Mouse (Mus musculus): ENCODE measurements around the gene Cacna2d1. TPM values are rescaled to one million over a fixed set of nuclear protein-coding genes. Genes with fewer than 3 reads are reported as not detected.

Gene Cacna2d1
- polyA plus RNA-seq, 1 experiment, result 25.7 TPM

DNA sequence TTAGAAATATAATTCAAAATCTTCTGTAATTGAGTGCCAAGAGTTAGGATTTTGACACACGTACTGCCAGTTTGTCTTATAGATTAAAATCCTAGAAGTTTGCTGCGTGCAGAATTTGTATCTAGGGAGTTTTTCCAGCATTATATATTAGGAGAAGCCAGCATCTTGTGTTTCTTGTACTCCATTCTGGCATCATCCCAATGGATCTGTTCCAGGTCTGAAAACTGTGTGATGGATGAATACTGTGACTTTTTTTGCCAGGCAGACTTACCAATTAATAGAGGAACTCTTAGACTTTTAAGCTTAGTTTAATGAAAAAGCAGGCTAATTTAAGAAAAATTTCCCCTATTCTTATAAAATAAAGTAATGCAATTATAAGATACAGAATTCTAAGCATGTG is 27.4 kb downstream of the Cacna2d1 start:
- Histone ChIP-seq H3K27ac (ENCODE audit: insufficient read depth, low read length) (no peak overlapping the region), H3K4me1 (ENCODE audit: control insufficient read depth, insufficient read depth, low read length) (peaks cover 3% of the 10 kb centered on the region; the same call in 1 of the 2 replicates), H3K4me3 (replicated peaks; ENCODE audit: insufficient read depth, low read depth, low read length) (no peak overlapping the region), H3K27me3 (ENCODE audit: control insufficient read depth, insufficient read depth, low read length) (no peaks in the 10 kb centered on the region)
- DNase-seq, result peak in 1 of 2 experiments; percentile 69
- 42% methylated on average over 2 of the region's 2 CpGs for WGBS
- no peak for TF ChIP-seq POLR2A (IDR thresholded peaks at IDR 0.05; ENCODE audit: borderline replicate concordance, insufficient read depth, low read length)
- no peak for TF ChIP-seq CTCF (IDR thresholded peaks at IDR 0.05; ENCODE audit: borderline replicate concordance, insufficient read depth, low read depth, low read length)

DNA sequence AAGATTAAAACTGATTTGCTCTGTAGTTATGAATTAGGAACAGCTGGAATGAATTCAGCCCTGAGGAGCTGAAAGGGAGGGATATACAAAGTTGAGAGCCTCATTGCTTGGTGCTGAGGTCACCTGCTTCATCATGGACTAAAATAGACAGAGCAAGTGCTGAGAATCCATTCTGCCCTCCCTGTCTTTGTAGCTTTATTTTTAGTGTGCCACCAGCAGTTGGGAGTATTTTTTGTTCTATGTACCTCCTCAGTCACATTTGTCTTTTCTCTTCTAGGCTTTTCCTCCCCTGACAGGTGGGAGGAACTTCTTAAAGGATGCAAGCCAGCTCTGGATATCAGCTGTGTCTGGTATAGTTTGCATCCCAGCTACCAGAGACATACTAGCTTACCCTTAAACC is 32.4 kb downstream of the Cacna2d1 start:
- Histone ChIP-seq H3K4me3 (replicated peaks; ENCODE audit: insufficient read depth, low read depth, low read length) (no peak overlapping the region), H3K27ac (ENCODE audit: insufficient read depth, low read length) (no peak overlapping the region), H3K27me3 (ENCODE audit: control insufficient read depth, insufficient read depth, low read length) (no peaks in the 10 kb centered on the region), H3K4me1 (ENCODE audit: control insufficient read depth, insufficient read depth, low read length) (peaks cover 3% of the 10 kb centered on the region; the same call in 1 of the 2 replicates)
- TF ChIP-seq CTCF (IDR thresholded peaks at IDR 0.05; ENCODE audit: borderline replicate concordance, insufficient read depth, low read depth, low read length) (no peak), POLR2A (IDR thresholded peaks at IDR 0.05; ENCODE audit: borderline replicate concordance, insufficient read depth, low read length) (no peak)
- DNase-seq, result no peak

DNA sequence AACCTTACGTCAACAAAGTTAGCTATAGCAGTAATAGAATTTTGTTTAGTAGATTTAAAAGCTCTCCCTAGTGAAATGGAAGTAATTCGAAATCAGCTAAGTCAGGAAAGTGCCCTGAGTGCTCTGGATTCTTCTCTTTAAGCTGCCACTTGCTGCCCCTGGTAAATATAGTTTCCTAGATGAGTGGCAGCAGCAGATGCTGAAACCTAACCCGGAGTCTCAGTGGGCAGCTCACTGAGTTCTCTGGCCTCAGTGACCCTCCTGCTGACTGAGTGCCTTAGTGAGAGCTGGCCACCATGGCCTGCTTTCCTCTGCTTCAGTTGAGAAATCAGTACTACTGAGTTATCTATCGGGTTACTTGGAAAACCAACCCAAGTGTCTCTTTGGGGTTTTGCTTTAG is 37.3 kb downstream of the Cacna2d1 start:
- H3K27me3 ChIP-seq (ENCODE audit: control insufficient read depth, insufficient read depth, low read length), result no peaks in the 10 kb centered on the region
- no peak overlapping the region for H3K27ac ChIP-seq (ENCODE audit: insufficient read depth, low read length)
- H3K4me3 ChIP-seq (replicated peaks; ENCODE audit: insufficient read depth, low read depth, low read length), result no peak overlapping the region
- peaks cover 2% of the 10 kb centered on the region; the same call in 1 of the 2 replicates for H3K4me1 ChIP-seq (ENCODE audit: control insufficient read depth, insufficient read depth, low read length)
- 70% methylated on average over 4 of the region's 4 CpGs for WGBS
- DNase-seq, result no peak
- TF ChIP-seq CTCF (IDR thresholded peaks at IDR 0.05; ENCODE audit: borderline replicate concordance, insufficient read depth, low read depth, low read length) (no peak), POLR2A (IDR thresholded peaks at IDR 0.05; ENCODE audit: borderline replicate concordance, insufficient read depth, low read length) (no peak)

DNA sequence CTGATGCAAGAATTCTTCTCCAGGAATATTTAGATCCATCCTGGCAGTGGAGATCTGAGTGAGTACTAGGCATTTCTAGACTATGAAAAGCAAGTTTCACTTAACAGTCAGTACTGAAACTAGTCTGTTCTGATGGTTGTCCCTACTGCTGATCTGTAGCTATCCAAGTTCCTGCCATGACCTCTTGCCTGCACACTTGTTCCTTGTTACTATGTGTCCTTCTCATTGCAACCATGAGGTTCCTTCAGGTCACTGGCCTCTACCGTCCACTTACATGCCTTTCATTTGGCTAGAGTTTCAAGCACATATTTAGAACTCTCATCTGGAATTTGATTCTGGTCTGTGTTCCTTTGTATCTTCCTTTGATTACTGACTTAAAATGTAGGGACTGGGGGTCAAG is 37.9 kb downstream of the Cacna2d1 start:
- no peak for DNase-seq
- 64% methylated on average over 1 of the region's 1 CpGs for WGBS
- Histone ChIP-seq H3K27me3 (ENCODE audit: control insufficient read depth, insufficient read depth, low read length) (no peaks in the 10 kb centered on the region), H3K27ac (ENCODE audit: insufficient read depth, low read length) (no peak overlapping the region), H3K4me1 (ENCODE audit: control insufficient read depth, insufficient read depth, low read length) (peaks cover 2% of the 10 kb centered on the region; the same call in 1 of the 2 replicates), H3K4me3 (replicated peaks; ENCODE audit: insufficient read depth, low read depth, low read length) (no peak overlapping the region)
- TF ChIP-seq CTCF (IDR thresholded peaks at IDR 0.05; ENCODE audit: borderline replicate concordance, insufficient read depth, low read depth, low read length) (no peak), POLR2A (IDR thresholded peaks at IDR 0.05; ENCODE audit: borderline replicate concordance, insufficient read depth, low read length) (no peak)

DNA sequence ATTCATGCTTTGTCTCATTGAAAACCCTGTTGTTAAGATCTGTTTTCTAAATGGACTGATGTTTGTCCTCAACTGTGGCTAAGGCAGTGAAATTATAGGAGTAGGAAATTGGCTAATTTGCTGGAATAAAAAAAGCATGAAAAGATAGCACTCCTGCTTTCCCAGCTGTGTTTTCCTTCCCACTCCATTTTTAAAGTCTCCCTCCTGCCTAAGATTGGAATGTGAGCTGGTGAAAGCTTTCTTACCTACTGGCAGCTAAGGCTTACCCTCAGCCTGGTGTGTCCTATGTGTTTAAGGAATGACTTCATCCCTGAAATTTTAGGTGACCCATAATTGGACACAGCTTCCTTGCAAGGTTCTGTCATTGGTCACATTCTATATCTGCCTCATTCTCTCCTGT is 40.2 kb downstream of the Cacna2d1 start:
- no peak for DNase-seq
- TF ChIP-seq CTCF (IDR thresholded peaks at IDR 0.05; ENCODE audit: borderline replicate concordance, insufficient read depth, low read depth, low read length) (no peak), POLR2A (IDR thresholded peaks at IDR 0.05; ENCODE audit: borderline replicate concordance, insufficient read depth, low read length) (no peak)
- H3K4me3 ChIP-seq (replicated peaks; ENCODE audit: insufficient read depth, low read depth, low read length), result no peak overlapping the region
- H3K27ac ChIP-seq (ENCODE audit: insufficient read depth, low read length), result no peak overlapping the region
- H3K27me3 ChIP-seq (ENCODE audit: control insufficient read depth, insufficient read depth, low read length), result no peaks in the 10 kb centered on the region
- peaks cover 2% of the 10 kb centered on the region; the same call in 1 of the 2 replicates for H3K4me1 ChIP-seq (ENCODE audit: control insufficient read depth, insufficient read depth, low read length)

DNA sequence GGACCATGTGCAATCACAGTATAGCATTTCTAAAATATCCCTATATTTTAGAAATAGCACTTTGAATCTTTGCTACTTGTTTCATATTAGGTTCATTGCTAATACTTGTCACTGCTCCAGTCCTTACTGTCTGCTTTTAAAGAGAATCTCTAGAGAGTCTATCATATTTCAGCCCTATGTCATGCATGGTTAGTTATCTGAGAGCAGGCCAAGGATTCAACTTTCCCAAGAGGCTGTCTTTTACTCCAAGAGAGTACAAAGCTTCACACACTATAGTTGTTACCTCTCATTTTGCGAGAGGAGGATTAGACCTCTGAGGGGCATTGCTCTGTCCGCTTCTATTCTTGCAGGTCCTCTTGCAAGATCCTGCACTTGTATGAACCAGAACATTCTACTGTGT is 44.7 kb downstream of the Cacna2d1 start:
- H3K27ac ChIP-seq (ENCODE audit: insufficient read depth, low read length), result no peak overlapping the region
- H3K27me3 ChIP-seq (ENCODE audit: control insufficient read depth, insufficient read depth, low read length), result no peaks in the 10 kb centered on the region
- H3K4me3 ChIP-seq (replicated peaks; ENCODE audit: insufficient read depth, low read depth, low read length), result no peak overlapping the region
- peaks cover 3% of the 10 kb centered on the region for H3K4me1 ChIP-seq (ENCODE audit: control insufficient read depth, insufficient read depth, low read length)
- TF ChIP-seq CTCF (IDR thresholded peaks at IDR 0.05; ENCODE audit: borderline replicate concordance, insufficient read depth, low read depth, low read length), result no peak
- no peak for TF ChIP-seq POLR2A (IDR thresholded peaks at IDR 0.05; ENCODE audit: borderline replicate concordance, insufficient read depth, low read length)
- no peak for DNase-seq
- 77% methylated on average over 2 of the region's 2 CpGs for WGBS

DNA sequence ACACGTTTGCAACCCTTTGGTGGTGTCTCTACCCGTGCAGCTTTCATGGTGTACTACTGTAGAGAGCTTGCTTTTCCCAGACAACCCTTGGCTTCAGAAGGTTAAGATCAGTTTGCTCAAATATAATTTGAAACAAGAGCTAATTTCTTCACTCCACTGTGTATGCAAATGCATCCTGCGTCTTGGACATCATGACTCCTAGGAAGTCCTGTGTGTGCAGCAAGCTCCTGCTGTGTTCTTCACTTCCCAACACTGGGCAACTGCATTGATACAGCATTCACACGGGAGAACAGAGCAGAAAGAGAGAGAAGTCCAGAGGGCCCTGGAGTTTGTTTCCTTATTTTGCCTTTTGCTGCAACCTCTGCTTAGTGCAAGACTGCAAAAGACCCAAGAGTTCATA is 48.1 kb downstream of the Cacna2d1 start:
- Histone ChIP-seq H3K4me1 (ENCODE audit: control insufficient read depth, insufficient read depth, low read length) (peaks cover 16% of the 10 kb centered on the region), H3K27me3 (ENCODE audit: control insufficient read depth, insufficient read depth, low read length) (no peaks in the 10 kb centered on the region), H3K27ac (ENCODE audit: insufficient read depth, low read length) (no peak overlapping the region), H3K4me3 (replicated peaks; ENCODE audit: insufficient read depth, low read depth, low read length) (no peak overlapping the region)
- DNase-seq, result no peak
- TF ChIP-seq POLR2A (IDR thresholded peaks at IDR 0.05; ENCODE audit: borderline replicate concordance, insufficient read depth, low read length), result no peak
- TF ChIP-seq CTCF (IDR thresholded peaks at IDR 0.05; ENCODE audit: borderline replicate concordance, insufficient read depth, low read depth, low read length), result no peak
- WGBS, result 35% methylated on average over 4 of the region's 4 CpGs

DNA sequence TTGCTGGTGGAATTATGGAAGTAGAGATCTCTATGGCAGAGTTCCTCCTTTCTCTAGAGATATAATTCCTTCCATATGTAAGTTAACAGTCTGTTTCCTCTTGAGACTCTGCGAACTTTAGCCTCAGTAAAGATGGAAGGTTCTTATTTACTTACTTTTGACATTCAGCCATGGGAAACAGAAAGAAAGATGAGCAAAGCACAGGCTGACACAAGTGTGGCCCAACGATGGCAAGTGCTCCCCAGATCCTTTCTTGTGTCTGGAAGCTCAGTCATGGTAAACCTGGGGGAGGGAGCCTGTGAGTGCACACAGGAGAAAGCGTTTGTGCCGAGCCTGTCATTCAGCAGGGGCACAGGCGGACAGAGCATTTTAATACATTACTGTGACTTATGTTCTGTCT is 48.9 kb downstream of the Cacna2d1 start:
- TF ChIP-seq CTCF (IDR thresholded peaks at IDR 0.05; ENCODE audit: borderline replicate concordance, insufficient read depth, low read depth, low read length), result no peak
- Histone ChIP-seq H3K4me3 (replicated peaks; ENCODE audit: insufficient read depth, low read depth, low read length) (no peak overlapping the region), H3K27ac (ENCODE audit: insufficient read depth, low read length) (no peak overlapping the region), H3K4me1 (ENCODE audit: control insufficient read depth, insufficient read depth, low read length) (peaks cover 16% of the 10 kb centered on the region), H3K27me3 (ENCODE audit: control insufficient read depth, insufficient read depth, low read length) (no peaks in the 10 kb centered on the region)
- 64% methylated on average over 5 of the region's 5 CpGs for WGBS
- DNase-seq, result no peak
